Mouse (Mus musculus) erythroid progenitor cell, adult 5-6 weeks (primary cell): Measurements from ENCODE around the gene Pla2g4e. TPM values are rescaled to one million over a fixed set of nuclear protein-coding genes. Genes with fewer than 3 reads are reported as not detected.
A peak's percentile ranks its signal among the peaks of the same experiment; 100 is the strongest.

Experiments
- ATAC-seq: replicated peaks from 2 replicates; pipeline ENCODE4 v1.8.0; 2016; ENCODE audit warnings: moderate number of reproducible peaks, mild to moderate bottlenecking, moderate TSS enrichment, inconsistent platforms; ENCODE audit not compliant: poor library complexity, low FRiP score, severe bottlenecking
- total RNA-seq, 2 experiments: library from RNA; stranded (forward) in 1 of 2; stranded (reverse) in 1 of 2; fragments of 150-400 nt in 1 of 2; fragments of 186-747, 209-891 nt in 1 of 2; gene quantifications; 2 replicates each; pipeline versions ENCODE4 v1.2.3 to v1.2.4; 2015 to 2017; ENCODE audit warnings: low replicate concordance in 2 of 2

Pla2g4e gene
- total RNA-seq, 2 experiments from 2014 or later, result not detected

- ATAC-seq, result no peak
Observed at GRCm38 (mm10) chr2:120165474-120165873, 79.7 kb downstream of the Pla2g4e start.

- ATAC-seq, result no peak
Observed at GRCm38 (mm10) chr2:120159434-120159833, 85.7 kb downstream of the Pla2g4e start.

- ATAC-seq, result no peak
Observed at GRCm38 (mm10) chr2:120158846-120159245, 86.3 kb downstream of the Pla2g4e start.

- ATAC-seq, result no peak
Observed at GRCm38 (mm10) chr2:120158016-120158415, 87.1 kb downstream of the Pla2g4e start.

- no peak for ATAC-seq
Observed at GRCm38 (mm10) chr2:120157606-120158005, 87.5 kb downstream of the Pla2g4e start.

- peak; percentile 94 for ATAC-seq
Observed at GRCm38 (mm10) chr2:120154361-120154894, 90.7 kb downstream of the Pla2g4e start, which contains the start of gene Ehd4. Ehd4 (minus strand) TSS chr2:120154606.

- peak; percentile 42 for ATAC-seq
Observed at GRCm38 (mm10) chr2:120153586-120154360, 91.4 kb downstream of the Pla2g4e start.

GRCm38 (mm10) chr2:120150571-120150970 is 94.6 kb downstream of the Pla2g4e start:
- no peak for ATAC-seq

- no peak for ATAC-seq
Observed at GRCm38 (mm10) chr2:120149634-120150033, 95.5 kb downstream of the Pla2g4e start.

GRCm38 (mm10) chr2:120147999-120148398 is 97.1 kb downstream of the Pla2g4e start:
- no peak for ATAC-seq

GRCm38 (mm10) chr2:120147364-120147763 is 97.8 kb downstream of the Pla2g4e start:
- ATAC-seq, result no peak

GRCm38 (mm10) chr2:120146543-120146942 is 98.6 kb downstream of the Pla2g4e start:
- no peak for ATAC-seq

- ATAC-seq, result no peak
Observed at GRCm38 (mm10) chr2:120144390-120144789, 100.7 kb downstream of the Pla2g4e start.

- ATAC-seq, result no peak
Observed at GRCm38 (mm10) chr2:120142336-120142735, 102.8 kb downstream of the Pla2g4e start.

GRCm38 (mm10) chr2:120141671-120142070 is 103.5 kb downstream of the Pla2g4e start:
- ATAC-seq, result no peak

- no peak for ATAC-seq
Observed at GRCm38 (mm10) chr2:120140326-120140725, 104.8 kb downstream of the Pla2g4e start.

- no peak for ATAC-seq
Observed at GRCm38 (mm10) chr2:120139091-120139490, 106.0 kb downstream of the Pla2g4e start.

GRCm38 (mm10) chr2:120137281-120137680 is 107.9 kb downstream of the Pla2g4e start:
- no peak for ATAC-seq

GRCm38 (mm10) chr2:120134453-120135075 is 110.6 kb downstream of the Pla2g4e start:
- ATAC-seq, result no peak

GRCm38 (mm10) chr2:120131881-120132280 is 113.3 kb downstream of the Pla2g4e start:
- ATAC-seq, result no peak
